Mouse (Mus musculus) testis, postnatal 14 days (tissue): ENCODE measurements around the gene Tmem266.

ENCODE experiments used
- DNase-seq: peaks from one replicate; pipeline ENCODE4 v3.0.0; 2021; ENCODE audit warnings: low spot score

The Tmem266 gene

GRCm38 (mm10) chr9:55452906-55453305 is 126.2 kb downstream of the Tmem266 start:
- DNase-seq: no peak

DNA sequence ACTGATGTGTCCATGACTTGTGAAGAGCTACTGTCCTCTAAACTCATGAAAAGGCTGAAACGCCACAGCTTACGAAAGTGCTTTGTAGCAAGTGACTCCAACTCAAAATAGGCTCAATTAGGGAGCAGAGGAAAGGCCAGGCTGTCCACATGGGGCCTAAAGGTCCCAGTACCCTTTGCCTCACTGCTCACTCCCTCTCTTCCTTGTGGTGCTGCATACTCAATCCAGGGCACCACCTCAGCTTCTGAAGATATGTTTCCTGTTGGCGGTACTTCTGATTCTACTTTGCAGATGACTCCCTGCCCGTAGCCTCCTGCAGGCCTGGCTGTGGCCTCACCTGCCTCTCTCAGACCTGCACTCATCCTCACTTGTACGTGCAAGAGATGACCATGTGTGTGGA is 126.7 kb downstream of the Tmem266 start:
- DNase-seq: no peak

DNA sequence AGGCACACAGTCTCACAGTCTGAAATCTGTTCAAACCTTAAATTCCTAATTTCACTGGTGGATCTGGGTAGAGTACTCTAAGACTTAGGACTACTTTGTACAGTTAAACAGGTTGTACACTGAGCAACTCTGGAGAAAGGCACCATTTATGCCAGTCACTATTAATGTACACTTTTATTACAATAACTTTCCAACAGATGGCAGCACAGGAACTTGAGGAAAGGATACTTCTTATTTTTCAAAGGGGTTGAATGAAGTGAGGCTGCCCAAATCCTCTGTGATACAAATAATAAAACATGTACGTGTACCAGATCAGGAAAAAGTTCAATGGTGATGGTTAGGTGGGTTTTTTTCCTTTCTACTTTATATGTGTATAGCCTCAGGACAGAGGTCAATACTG is 141.7 kb downstream of the Tmem266 start:
- no peak for DNase-seq

GRCm38 (mm10) chr9:55476084-55476483 is 149.4 kb downstream of the Tmem266 start:
- DNase-seq: no peak

DNA sequence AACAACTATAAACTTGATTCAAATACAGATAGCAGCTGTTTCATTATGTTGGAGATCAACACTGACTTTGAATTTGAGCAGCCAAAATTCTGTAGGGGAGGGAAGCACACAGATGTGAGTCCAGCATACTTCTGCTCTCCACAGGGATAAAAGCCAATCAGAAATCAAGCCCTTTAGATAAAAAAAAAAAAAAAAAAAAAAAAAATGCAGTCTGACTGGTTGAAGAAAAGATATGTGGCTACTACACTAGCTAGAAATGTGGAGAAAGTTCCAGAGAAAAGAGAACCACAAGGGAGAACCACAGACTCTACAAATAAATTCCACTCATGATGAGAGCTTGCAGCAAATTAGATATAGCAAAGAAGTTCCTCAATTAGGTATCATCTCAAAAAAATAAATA is 152.0 kb downstream of the Tmem266 start:
- DNase-seq: no peak

GRCm38 (mm10) chr9:55482116-55482515 is 155.4 kb downstream of the Tmem266 start:
- no peak for DNase-seq
